Mouse (Mus musculus) gastrocnemius, postnatal 25 days (tissue): ENCODE data around the gene Card10. TPM values are rescaled to one million over a fixed set of nuclear protein-coding genes. Genes with fewer than 3 reads are reported as not detected.

Experiments
- DNase-seq: peaks from one replicate; pipeline ENCODE4 v3.0.0; 2022
- total RNA-seq, 2 experiments: library from RNA; stranded (reverse); gene quantifications; 1 replicate in 1 of 2; 2 replicates in 1 of 2; pipeline ENCODE4 v1.2.3; 2021

Gene Card10
- total RNA-seq, 2 experiments from 2014 or later = 6.4 to 7.8 TPM

GRCm38 (mm10) chr15:78834233-78835005 is 31.6 kb upstream of the Card10 start:
- no peak for DNase-seq

GRCm38 (mm10) chr15:78833582-78833981 is 30.7 kb upstream of the Card10 start:
- DNase-seq = no peak

GRCm38 (mm10) chr15:78832701-78833123 is 29.9 kb upstream of the Card10 start:
- DNase-seq = peak; percentile 90

GRCm38 (mm10) chr15:78831720-78832657 is 29.1 kb upstream of the Card10 start:
- DNase-seq = peak; percentile 53

DNA sequence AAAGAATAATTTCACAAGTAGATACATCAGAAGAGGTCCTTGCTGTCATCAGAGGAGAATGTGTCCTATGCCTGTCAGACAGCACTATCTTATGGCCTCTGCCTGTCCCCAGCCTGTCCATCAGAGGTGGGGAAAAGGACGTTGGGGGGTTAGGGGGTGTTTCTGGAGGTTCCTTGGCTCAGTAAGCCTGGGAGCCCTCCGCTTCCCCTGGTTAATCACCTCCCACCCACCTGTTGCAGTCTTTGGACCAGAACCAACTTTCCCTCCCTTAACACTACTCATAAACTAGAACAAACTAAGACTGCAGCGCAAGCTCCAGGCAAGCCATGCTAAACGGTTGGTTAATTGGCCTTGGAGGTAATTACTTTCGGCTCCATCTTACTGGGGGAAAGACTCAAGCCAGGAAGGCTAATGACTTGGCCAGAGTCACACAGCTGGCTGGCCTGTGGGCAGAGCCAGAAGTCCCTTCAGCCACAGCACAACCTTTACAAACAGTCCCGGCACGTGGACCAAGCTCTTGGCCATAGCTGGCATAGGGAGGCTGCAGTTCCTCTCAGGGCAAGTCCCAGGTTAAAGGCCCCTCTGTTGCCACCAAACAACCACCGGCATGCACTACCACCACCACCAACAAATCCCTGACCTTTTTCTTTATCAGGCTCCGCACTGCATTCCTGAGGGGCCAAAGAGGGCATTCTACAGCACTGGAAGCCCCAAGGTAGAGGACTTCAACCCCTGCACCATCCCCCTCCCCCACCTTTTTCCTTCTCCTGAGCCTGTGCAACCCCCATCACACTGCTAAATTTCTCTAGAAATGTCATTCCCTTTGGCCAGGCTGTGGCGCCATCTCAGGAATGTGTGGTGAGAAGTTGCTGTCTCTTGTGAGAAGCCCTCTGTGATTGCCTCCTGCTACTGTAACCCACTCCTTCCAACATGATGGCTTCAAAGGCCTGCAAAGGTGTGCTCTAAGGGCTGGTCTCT is 28.2 kb upstream of the Card10 start:
- no peak for DNase-seq

- DNase-seq = no peak
Measured at GRCm38 (mm10) chr15:78829636-78830035, 26.8 kb upstream of the Card10 start.

GRCm38 (mm10) chr15:78828315-78828714 is 25.5 kb upstream of the Card10 start:
- peak; percentile 41 for DNase-seq

GRCm38 (mm10) chr15:78826213-78827204 is 23.7 kb upstream of the Card10 start:
- peak; percentile 60 for DNase-seq

- DNase-seq = no peak
Measured at GRCm38 (mm10) chr15:78816074-78816391, 13.2 kb upstream of the Card10 start.

DNA sequence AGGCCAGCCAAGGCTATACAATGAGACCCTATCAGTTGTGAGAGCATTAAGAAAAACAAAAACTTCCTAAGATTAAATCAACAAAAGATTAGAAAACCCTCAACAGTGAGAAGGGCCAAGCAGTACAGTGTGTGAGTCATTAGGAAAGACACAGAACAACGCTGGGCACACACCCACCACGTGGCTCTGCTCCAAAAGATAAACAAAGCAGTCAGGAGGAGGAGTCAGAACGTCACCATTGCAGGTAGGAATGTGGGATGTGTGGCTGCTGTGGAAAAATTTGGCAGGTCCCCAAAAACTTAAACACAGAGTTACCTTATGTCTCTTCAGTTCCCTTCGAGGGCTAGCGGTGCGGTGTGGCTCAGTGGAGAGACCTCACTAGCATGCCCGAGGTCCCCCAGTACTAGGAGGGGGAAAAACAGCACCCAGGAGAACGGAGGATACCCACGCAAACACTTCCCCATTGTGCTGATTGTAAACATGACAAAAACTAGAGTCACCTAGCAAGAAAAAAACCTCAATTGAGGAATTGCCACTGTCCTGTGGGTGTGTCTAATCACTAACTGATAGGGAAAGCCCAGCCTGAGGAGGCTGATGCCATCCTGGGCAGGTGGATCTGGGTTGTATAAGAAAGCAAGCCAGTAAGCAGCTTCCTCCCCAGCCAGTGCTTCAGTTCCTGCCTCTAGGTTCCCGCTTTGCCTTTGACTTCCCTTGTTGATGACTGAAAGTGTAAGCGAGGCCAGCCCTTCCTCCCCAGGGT is 12.7 kb upstream of the Card10 start:
- DNase-seq = no peak

GRCm38 (mm10) chr15:78813603-78814002 is 10.8 kb upstream of the Card10 start:
- DNase-seq = no peak

- DNase-seq = no peak
Measured at GRCm38 (mm10) chr15:78810146-78810545, 7.3 kb upstream of the Card10 start.

- DNase-seq = no peak
Measured at GRCm38 (mm10) chr15:78809739-78810138, 6.9 kb upstream of the Card10 start.

- DNase-seq = no peak
Measured at GRCm38 (mm10) chr15:78808980-78809379, 6.1 kb upstream of the Card10 start.

DNA sequence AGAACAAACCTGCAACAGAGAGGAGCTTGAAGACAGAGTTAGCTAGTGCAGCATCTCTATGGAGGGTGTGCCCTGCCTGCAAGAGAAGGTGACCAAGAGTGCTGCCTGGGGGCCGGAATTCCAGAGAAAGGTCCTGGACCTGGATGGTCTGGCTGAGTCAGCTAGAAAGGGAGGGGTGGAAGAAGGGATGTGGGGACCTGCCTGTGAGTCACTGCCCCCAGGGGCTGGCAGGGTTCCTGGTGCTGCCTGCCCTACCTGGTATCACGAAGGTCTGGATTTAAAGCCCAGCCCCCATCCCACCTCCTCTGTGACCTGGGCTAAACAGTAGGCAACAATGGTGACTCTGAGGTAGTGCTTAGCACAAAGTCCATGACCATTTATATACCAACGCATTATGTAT is 4.3 kb upstream of the Card10 start:
- no peak for DNase-seq

- DNase-seq = no peak
Measured at GRCm38 (mm10) chr15:78806614-78807013, 3.8 kb upstream of the Card10 start.

DNA sequence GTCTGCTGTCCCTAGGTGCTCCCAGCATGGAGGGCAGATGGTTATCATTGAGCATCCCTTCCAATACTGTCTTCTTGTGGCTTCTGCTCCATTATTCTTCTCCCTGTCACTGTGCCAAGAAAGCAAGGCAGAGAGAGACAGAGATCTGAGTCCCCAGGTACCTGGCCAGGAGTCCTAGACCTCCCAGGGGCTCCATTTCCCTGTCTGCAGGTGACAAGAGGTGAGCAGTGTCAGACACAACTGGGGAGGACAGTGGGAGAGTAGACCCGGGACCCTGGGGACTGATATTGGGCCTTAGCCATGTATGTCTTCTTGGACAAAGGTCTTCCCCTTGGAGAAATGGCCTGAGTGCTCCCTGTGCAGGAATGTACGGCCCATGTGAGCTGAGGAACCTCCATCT is 2.5 kb upstream of the Card10 start:
- no peak for DNase-seq

DNA sequence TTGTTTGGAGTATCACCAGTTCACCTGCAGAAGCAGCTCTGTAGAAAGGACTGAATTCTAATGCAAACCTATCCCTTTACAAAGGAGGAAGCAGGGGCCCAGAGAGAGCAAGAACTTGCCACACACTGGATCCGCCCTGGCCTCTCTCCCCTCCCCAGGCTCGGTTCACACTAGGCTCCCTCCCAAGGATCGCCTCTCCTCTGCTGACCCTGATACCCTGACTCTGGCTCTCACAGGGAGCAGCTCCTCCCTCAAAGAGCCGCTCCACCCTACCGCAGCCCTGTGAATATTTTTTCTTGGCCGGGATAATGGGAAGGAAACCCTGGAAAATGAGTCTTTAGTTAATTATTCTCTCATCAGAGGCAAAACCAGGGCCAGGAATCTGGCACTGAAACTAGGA is 1.5 kb upstream of the Card10 start:
- DNase-seq = peak; percentile 57

DNA sequence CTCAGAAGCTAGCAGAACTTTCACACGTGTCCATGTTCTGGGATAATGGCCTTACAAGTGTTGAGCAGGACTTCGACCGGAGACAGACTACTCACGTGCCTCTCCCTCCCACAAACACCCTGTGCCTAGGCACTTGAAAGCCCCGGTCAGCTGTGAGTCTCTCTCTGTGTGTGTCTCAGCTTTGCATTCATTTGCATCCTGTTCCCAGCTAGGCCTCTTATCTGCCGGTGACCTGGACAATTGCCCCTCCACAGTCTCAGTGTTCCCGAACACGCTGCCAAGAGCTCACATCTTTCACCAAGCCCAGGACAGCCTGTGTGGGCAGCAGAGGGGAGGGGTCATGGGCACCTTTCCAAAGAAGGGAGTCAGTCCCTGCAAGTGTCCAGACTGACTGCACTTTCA is 658 bp upstream of the Card10 start:
- DNase-seq = peak; percentile 53
